Mouse (Mus musculus): ENCODE data around the gene Cdk19. TPM values are rescaled to one million over a fixed set of nuclear protein-coding genes. Genes with fewer than 3 reads are reported as not detected.

Cdk19 gene
- polyA plus RNA-seq, 1 experiment: 10.7 TPM

DNA sequence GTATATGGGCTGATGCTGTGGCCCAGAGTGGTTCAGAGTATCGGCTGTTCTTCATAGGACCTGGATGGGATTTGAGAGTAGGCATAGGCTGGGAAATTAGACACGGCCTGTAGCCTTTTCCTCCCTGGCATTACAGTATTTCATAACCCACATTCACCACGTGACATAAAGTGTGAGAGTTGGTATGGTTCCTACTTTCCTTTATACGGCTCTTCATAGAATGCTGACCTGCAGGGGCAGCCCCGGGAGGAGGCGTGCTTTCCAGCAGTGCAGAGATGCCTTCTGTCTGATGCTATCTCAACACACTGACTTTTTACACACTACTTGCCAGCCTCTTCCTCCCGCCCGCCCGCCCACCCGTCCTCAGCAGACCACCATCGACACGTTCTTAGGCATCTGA is 96.0 kb downstream of the Cdk19 start:
- DNase-seq (ENCODE audit: low read depth in 1 of 2, low spot score in 2 of 2): no peak
- H3K4me3 ChIP-seq (ENCODE audit: extremely low read depth, insufficient read depth, insufficient read length): no peak overlapping the region
- no peak for TF ChIP-seq POLR2A (IDR thresholded peaks at IDR 0.05; ENCODE audit: low read depth, low read length)
- no peak for TF ChIP-seq CTCF (IDR thresholded peaks at IDR 0.05; ENCODE audit: extremely low read depth, insufficient read depth, insufficient read length, insufficient replicate concordance)
- 79% methylated on average over 12 of the region's 12 CpGs for WGBS
- H3K27ac ChIP-seq (ENCODE audit: insufficient read depth, low read length): no peak overlapping the region
- H3K36me3 ChIP-seq (ENCODE audit: control insufficient read depth, insufficient read depth, low read length): peaks cover 1% of the 10 kb centered on the region
- peaks cover 7% of the 10 kb centered on the region for H3K4me1 ChIP-seq (ENCODE audit: control insufficient read depth, insufficient read depth, insufficient read length)
- H3K27me3 ChIP-seq (ENCODE audit: control insufficient read depth, insufficient read depth, low read length): no peaks in the 10 kb centered on the region

- Histone ChIP-seq H3K4me3 (ENCODE audit: extremely low read depth, insufficient read depth, insufficient read length) (no peak overlapping the region), H3K4me1 (ENCODE audit: control insufficient read depth, insufficient read depth, insufficient read length) (peaks cover 7% of the 10 kb centered on the region; the same call in 1 of the 2 replicates), H3K27ac (ENCODE audit: insufficient read depth, low read length) (no peak overlapping the region), H3K27me3 (ENCODE audit: control insufficient read depth, insufficient read depth, low read length) (no peaks in the 10 kb centered on the region), H3K36me3 (ENCODE audit: control insufficient read depth, insufficient read depth, low read length) (peaks cover 1% of the 10 kb centered on the region)
- WGBS: 87% methylated on average over 3 of the region's 3 CpGs
- no peak for DNase-seq (ENCODE audit: low read depth in 1 of 2, low spot score in 2 of 2)
- no peak for TF ChIP-seq CTCF (IDR thresholded peaks at IDR 0.05; ENCODE audit: extremely low read depth, insufficient read depth, insufficient read length, insufficient replicate concordance)
- no peak for TF ChIP-seq POLR2A (IDR thresholded peaks at IDR 0.05; ENCODE audit: low read depth, low read length)
These were observed 97.8 kb downstream of the Cdk19 start for GRCm38 (mm10) chr10:40437117-40437516.

GRCm38 (mm10) chr10:40440740-40441139 is 101.4 kb downstream of the Cdk19 start:
- TF ChIP-seq POLR2A (IDR thresholded peaks at IDR 0.05; ENCODE audit: low read depth, low read length) (no peak), CTCF (IDR thresholded peaks at IDR 0.05; ENCODE audit: extremely low read depth, insufficient read depth, insufficient read length, insufficient replicate concordance) (no peak)
- H3K4me1 ChIP-seq (ENCODE audit: control insufficient read depth, insufficient read depth, insufficient read length): peaks cover 2% of the 10 kb centered on the region; the same call in 1 of the 2 replicates
- H3K36me3 ChIP-seq (ENCODE audit: control insufficient read depth, insufficient read depth, low read length): no peaks in the 10 kb centered on the region; the same call in 1 of the 2 replicates
- no peak for DNase-seq (ENCODE audit: low read depth in 1 of 2, low spot score in 2 of 2)
- 95% methylated on average over 10 of the region's 10 CpGs for WGBS
- no peaks in the 10 kb centered on the region for H3K27me3 ChIP-seq (ENCODE audit: control insufficient read depth, insufficient read depth, low read length)
- H3K4me3 ChIP-seq (ENCODE audit: extremely low read depth, insufficient read depth, insufficient read length): no peak overlapping the region
- no peak overlapping the region for H3K27ac ChIP-seq (ENCODE audit: insufficient read depth, low read length)

GRCm38 (mm10) chr10:40442076-40442475 is 102.7 kb downstream of the Cdk19 start:
- TF ChIP-seq POLR2A (IDR thresholded peaks at IDR 0.05; ENCODE audit: low read depth, low read length) (no peak), CTCF (IDR thresholded peaks at IDR 0.05; ENCODE audit: extremely low read depth, insufficient read depth, insufficient read length, insufficient replicate concordance) (no peak)
- H3K27ac ChIP-seq (ENCODE audit: insufficient read depth, low read length): no peak overlapping the region
- WGBS: 91% methylated on average over 1 of the region's 1 CpGs

GRCm38 (mm10) chr10:40443371-40443770 is 104.0 kb downstream of the Cdk19 start:
- Histone ChIP-seq H3K27me3 (ENCODE audit: control insufficient read depth, insufficient read depth, low read length) (no peaks in the 10 kb centered on the region), H3K36me3 (ENCODE audit: control insufficient read depth, insufficient read depth, low read length) (no peaks in the 10 kb centered on the region; the same call in 1 of the 2 replicates), H3K4me1 (ENCODE audit: control insufficient read depth, insufficient read depth, insufficient read length) (peaks cover 8% of the 10 kb centered on the region), H3K27ac (ENCODE audit: insufficient read depth, low read length) (no peak overlapping the region), H3K4me3 (ENCODE audit: extremely low read depth, insufficient read depth, insufficient read length) (no peak overlapping the region)
- 75% methylated on average over 7 of the region's 7 CpGs for WGBS
- no peak for DNase-seq (ENCODE audit: low read depth in 1 of 2, low spot score in 2 of 2)
- TF ChIP-seq POLR2A (IDR thresholded peaks at IDR 0.05; ENCODE audit: low read depth, low read length) (no peak), CTCF (IDR thresholded peaks at IDR 0.05; ENCODE audit: extremely low read depth, insufficient read depth, insufficient read length, insufficient replicate concordance) (no peak)

More at GRCm38 (mm10) chr10:40442076-40442475, 102.7 kb downstream of the Cdk19 start:
- no peak overlapping the region for H3K4me3 ChIP-seq (ENCODE audit: extremely low read depth, insufficient read depth, insufficient read length)
- no peaks in the 10 kb centered on the region; the same call in 1 of the 2 replicates for H3K36me3 ChIP-seq (ENCODE audit: control insufficient read depth, insufficient read depth, low read length)
- no peak for DNase-seq (ENCODE audit: low read depth in 1 of 2, low spot score in 2 of 2)
- H3K27me3 ChIP-seq (ENCODE audit: control insufficient read depth, insufficient read depth, low read length): no peaks in the 10 kb centered on the region
- H3K4me1 ChIP-seq (ENCODE audit: control insufficient read depth, insufficient read depth, insufficient read length): peaks cover under 1% of the 10 kb centered on the region; the same call in 1 of the 2 replicates

DNA sequence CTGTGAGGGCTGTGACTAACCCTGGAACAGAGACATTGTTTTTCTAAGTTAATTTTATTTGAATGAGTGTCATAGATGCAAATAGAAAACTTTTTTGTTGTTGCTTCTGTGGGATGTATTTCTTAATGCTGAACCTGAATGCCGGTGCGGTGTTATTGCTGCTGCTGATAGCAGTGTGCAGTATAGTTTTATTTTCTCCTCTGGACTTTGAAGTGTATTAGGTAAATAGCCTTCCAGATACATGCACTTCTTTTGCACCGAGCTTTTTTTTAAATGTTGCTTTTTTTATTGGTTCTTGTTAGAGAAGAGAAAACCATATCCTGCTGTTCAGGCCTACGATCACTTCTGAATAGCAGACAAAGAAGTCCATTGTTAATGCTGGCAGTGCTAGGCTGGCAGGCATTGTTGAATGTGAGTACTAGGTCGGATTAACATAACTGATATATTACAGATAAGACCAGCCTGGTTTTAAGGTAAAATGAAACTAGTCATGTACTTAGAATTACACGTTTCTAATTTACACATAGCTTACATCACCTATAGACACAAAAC is 104.5 kb downstream of the Cdk19 start:
- no peaks in the 10 kb centered on the region for H3K36me3 ChIP-seq (ENCODE audit: control insufficient read depth, insufficient read depth, low read length)
- 80% methylated on average over 6 of the region's 6 CpGs for WGBS
- DNase-seq (ENCODE audit: low read depth in 1 of 2, low spot score in 2 of 2): no peak
- H3K4me3 ChIP-seq (ENCODE audit: extremely low read depth, insufficient read depth, insufficient read length): no peak overlapping the region
- H3K4me1 ChIP-seq (ENCODE audit: control insufficient read depth, insufficient read depth, insufficient read length): peaks cover 8% of the 10 kb centered on the region
- no peak for TF ChIP-seq CTCF (IDR thresholded peaks at IDR 0.05; ENCODE audit: extremely low read depth, insufficient read depth, insufficient read length, insufficient replicate concordance)
- no peak for TF ChIP-seq POLR2A (IDR thresholded peaks at IDR 0.05; ENCODE audit: low read depth, low read length)
- H3K27ac ChIP-seq (ENCODE audit: insufficient read depth, low read length): no peak overlapping the region
- no peaks in the 10 kb centered on the region for H3K27me3 ChIP-seq (ENCODE audit: control insufficient read depth, insufficient read depth, low read length)

DNA sequence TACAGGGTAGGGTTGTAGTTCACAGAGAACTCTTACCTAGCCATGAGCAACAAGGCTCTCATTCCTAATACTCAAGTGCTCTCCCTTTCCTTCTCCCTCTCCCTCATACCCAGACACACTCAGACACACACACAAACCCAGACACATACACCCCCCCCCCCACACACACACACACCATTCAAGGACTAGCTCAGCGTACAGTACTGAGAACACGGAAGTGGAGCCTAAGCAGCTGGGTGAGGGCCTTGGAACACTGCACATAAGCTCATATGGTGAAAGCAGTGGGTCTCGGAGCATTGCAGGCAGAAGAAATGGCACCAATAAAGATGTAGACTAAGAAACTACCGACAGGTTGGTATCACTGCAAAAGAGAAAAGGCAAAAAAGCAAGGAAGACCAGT is 105.2 kb downstream of the Cdk19 start:
- no peak overlapping the region for H3K27ac ChIP-seq (ENCODE audit: insufficient read depth, low read length)
- H3K4me3 ChIP-seq (ENCODE audit: extremely low read depth, insufficient read depth, insufficient read length): no peak overlapping the region
- no peak for DNase-seq (ENCODE audit: low read depth in 1 of 2, low spot score in 2 of 2)
- H3K36me3 ChIP-seq (ENCODE audit: control insufficient read depth, insufficient read depth, low read length): no peaks in the 10 kb centered on the region
- H3K27me3 ChIP-seq (ENCODE audit: control insufficient read depth, insufficient read depth, low read length): no peaks in the 10 kb centered on the region
- WGBS: 68% methylated on average over 4 of the region's 4 CpGs
- TF ChIP-seq POLR2A (IDR thresholded peaks at IDR 0.05; ENCODE audit: low read depth, low read length): no peak
- TF ChIP-seq CTCF (IDR thresholded peaks at IDR 0.05; ENCODE audit: extremely low read depth, insufficient read depth, insufficient read length, insufficient replicate concordance): no peak
- H3K4me1 ChIP-seq (ENCODE audit: control insufficient read depth, insufficient read depth, insufficient read length): peaks cover 10% of the 10 kb centered on the region

All from spleen, adult 2 months (tissue).